Mouse (Mus musculus): ENCODE results near the gene Rbck1. TPM values are rescaled to one million over a fixed set of nuclear protein-coding genes. Genes with fewer than 3 reads are reported as not detected.
"Not testable (repeated sequence)": the region's sequence is repeated elsewhere in the genome, so short reads cannot be mapped to it uniquely, and the experiment has no call there.

The Rbck1 gene
- polyA plus RNA-seq, 1 experiment from 2014 or later: 101 TPM

DNA sequence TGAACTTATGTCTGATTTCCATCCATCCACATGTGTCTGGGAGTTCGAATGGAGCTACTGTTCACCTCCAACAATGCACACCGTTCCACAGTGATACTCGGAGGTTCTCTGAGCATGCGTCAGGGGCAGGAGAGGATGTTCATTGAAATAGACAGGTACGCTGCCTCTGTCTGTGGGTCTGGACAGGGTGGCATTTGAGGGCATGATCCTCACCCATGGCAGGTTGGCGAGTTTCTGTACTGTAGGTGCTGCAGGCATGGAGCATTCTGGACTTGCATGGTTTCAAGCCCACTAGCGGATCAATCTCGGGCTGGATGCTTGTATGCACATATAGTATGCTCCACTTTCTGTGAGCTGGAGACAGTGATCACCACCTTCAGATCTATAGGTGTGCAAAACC is 28.7 kb upstream of the Rbck1 start:
- H3K27me3 ChIP-seq: no peaks in the 10 kb centered on the region
- in situ Hi-C loops (cut with MboI; ENCODE audit: low pct_unique_long_range_greater_than_20kb): loop anchor here (10.0 kb wide), 1 partner anchor 336 kb away; no protein-coding TSS in a partner anchor
- ChIA-PET POLR2A (interaction anchor here (0.6 to 1.2 kb wide), 2 partner anchors 17 to 20 kb away, joined by 3 to 6 read pairs; partner anchors contain the start of gene Trib3), CTCF (interaction anchor here (3.1 kb wide), 1 partner anchor 17 kb away, joined by 20 read pairs; the partner anchor contains the start of gene Trib3)
- TF ChIP-seq CTCF (IDR thresholded peaks at IDR 0.05): no peak
- DNase-seq (ENCODE audit: low read depth, low spot score): no peak
- ATAC-seq: no peak

DNA sequence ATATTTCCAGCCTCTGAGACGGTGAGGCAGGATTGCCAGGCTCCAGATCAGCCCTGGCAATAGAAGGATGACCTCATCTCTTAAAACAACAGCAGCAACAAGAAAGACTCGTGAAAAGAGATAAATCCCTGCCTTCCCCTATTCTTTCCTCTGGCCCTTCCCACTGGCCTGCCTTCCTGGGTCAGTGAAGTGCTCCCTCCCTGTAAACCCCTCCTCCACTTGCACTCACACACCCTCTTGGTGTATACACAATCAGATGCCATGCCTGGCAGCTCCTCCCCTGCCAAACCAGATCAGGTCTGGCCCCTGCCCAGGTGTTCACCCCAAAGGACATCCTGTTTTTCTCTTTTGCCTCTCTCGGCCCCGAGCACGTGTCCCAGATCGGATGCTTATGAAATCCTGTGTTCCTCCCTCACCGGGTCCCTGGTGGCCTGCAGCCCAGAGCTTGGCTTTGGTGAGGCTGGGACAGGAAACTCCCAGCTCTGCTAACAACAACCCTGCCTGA is 27.9 kb upstream of the Rbck1 start:
- H3K27me3 ChIP-seq: no peaks in the 10 kb centered on the region
- ChIA-PET CTCF (interaction anchor here (0.8 kb wide), 1 partner anchor 17 kb away, joined by 3 read pairs; no protein-coding TSS in a partner anchor), POLR2A (interaction anchor here (1.4 kb wide), 1 partner anchor 10 kb away, joined by 6 read pairs; no protein-coding TSS in a partner anchor)
- ATAC-seq (no peak), DNase-seq (ENCODE audit: low read depth, low spot score) (no peak)
- no peak for TF ChIP-seq CTCF (IDR thresholded peaks at IDR 0.05)
- in situ Hi-C loops (cut with MboI; ENCODE audit: low pct_unique_long_range_greater_than_20kb): loop anchor here (10.0 kb wide), 1 partner anchor 336 kb away; no protein-coding TSS in a partner anchor

DNA sequence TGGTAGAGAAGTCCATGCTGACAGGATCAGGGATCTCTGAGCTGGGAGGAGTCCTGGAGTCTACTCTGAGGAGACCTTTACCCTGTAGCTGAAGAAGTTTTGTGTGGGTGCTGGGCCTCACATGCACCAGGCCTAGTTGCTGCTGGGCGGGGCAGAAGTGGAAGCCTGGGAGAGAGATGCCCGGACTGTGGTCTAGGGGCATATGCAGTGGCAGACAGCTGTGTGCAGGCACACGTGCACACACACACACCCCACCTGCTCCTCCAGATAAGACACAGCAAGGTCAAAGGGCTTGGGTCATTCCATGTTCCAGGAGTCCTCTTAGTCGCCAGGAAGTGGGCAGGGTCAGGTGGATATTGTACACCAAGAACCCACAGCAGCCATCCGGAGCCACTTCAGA is 27.2 kb upstream of the Rbck1 start:
- CTCF ChIA-PET: no interaction called here
- no peak for TF ChIP-seq CTCF (IDR thresholded peaks at IDR 0.05)
- DNase-seq (ENCODE audit: low read depth, low spot score) (no peak), ATAC-seq (no peak)
- H3K27me3 ChIP-seq: no peaks in the 10 kb centered on the region
- in situ Hi-C loops (cut with MboI; ENCODE audit: low pct_unique_long_range_greater_than_20kb): loop anchor here (10.0 kb wide), 1 partner anchor 335 kb away; no protein-coding TSS in a partner anchor
- POLR2A ChIA-PET: interaction anchor here (1.4 kb wide), 1 partner anchor 10 kb away, joined by 6 read pairs; no protein-coding TSS in a partner anchor

DNA sequence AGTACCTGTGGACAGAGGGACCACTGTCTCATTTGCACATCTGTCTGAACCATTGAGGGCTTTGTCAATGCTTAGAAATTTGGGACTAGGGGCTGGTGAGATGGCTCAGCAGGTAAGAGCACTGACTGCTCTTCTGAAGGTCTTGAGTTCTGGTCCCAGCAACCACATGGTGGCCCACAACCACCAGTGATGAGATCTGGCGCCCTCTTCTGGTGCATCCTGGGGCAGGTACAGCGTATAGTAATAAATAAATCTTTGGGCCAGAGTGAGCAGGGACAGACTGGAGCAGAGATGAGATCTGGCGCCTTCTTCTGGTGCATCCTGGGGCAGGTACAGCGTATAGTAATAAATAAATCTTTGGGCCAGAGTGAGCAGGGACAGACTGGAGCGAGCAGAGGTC is 26.5 kb upstream of the Rbck1 start:
- ATAC-seq; H3K27me3 ChIP-seq; POLR2A ChIA-PET; DNase-seq (ENCODE audit: low read depth, low spot score); in situ Hi-C loops (cut with MboI; ENCODE audit: low pct_unique_long_range_greater_than_20kb); CTCF ChIA-PET: not testable (repeated sequence)

DNA sequence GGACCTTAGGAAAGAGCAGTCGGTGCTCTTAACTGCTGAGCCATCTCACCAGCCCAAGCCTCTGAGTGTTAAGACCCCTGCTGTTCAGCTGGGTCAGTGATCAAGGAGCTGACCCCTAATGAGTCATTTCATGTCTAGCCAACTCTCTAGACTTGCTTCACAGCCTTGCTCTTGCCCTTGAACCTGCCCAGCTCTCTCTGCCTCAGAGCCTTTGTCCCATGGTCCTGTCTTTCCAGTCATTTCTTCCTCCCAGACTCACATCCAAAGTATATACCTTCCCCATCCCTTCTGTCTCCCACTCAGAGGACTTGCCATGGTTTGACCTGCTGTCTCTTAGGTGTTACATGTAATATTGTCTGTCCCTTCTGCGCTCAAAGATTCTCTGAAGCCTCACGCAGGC is 24.8 kb upstream of the Rbck1 start:
- in situ Hi-C loops (cut with MboI; ENCODE audit: low pct_unique_long_range_greater_than_20kb): no loop called here
- ChIA-PET CTCF (no interaction called here), POLR2A (interaction anchor here (0.6 kb wide), 1 partner anchor 14 kb away, joined by 3 read pairs; no protein-coding TSS in a partner anchor)
- no peak for TF ChIP-seq CTCF (IDR thresholded peaks at IDR 0.05)
- ATAC-seq (no peak), DNase-seq (ENCODE audit: low read depth, low spot score) (no peak)
- H3K27me3 ChIP-seq: no peaks in the 10 kb centered on the region

DNA sequence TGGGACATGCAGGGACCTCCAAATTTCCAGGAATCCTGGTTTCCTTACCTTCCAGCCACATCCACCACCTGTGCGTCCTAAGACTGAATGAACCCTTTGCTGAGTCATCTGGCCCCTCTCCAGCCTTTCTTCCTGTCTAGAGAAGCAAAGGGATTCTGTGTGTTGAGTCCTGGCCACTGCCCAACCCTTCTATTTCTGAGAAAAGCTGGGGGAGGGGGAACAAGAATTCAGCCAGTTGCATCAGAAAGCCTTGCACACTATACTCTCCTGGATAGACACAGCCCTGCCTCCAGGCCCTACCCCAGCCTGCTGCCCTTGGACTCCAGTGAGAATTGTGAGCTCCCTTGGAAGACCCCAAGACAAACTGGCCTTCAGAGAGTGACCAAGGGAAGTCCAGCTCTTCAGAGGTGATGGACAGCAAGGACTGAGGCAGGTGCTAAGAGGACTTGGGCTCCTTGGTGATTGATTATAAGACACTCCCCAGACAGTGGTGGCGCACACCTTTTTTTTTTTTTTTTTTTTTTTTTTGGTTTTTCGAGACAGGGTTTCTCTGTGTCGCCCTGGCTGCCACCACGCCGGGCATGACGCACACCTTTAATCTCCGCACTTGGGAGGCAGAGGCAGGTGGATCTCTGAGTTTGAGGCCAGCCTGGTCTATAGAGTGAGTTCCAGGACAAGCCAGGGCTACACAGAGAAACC is 17.5 kb upstream of the Rbck1 start:
- ATAC-seq (peak; percentile 86), DNase-seq (ENCODE audit: low read depth, low spot score) (peak; percentile 83)
- ChIA-PET CTCF (interaction anchor here (3.3 kb wide), 1 partner anchor 13 kb away, joined by 23 read pairs; no protein-coding TSS in a partner anchor), POLR2A (interaction anchor here (0.7 to 1.0 kb wide), 3 partner anchors 10 to 117 kb away, joined by 3 to 6 read pairs (median 6); no protein-coding TSS in a partner anchor)
- in situ Hi-C loops (cut with MboI; ENCODE audit: low pct_unique_long_range_greater_than_20kb): loop anchor here (5.0 to 25.0 kb wide), 2 partner anchors 243 to 438 kb away; partner anchors contain the start of genes Angpt4 and Srxn1
- H3K27me3 ChIP-seq: no peaks in the 10 kb centered on the region
- TF ChIP-seq CTCF (IDR thresholded peaks at IDR 0.05): no peak

DNA sequence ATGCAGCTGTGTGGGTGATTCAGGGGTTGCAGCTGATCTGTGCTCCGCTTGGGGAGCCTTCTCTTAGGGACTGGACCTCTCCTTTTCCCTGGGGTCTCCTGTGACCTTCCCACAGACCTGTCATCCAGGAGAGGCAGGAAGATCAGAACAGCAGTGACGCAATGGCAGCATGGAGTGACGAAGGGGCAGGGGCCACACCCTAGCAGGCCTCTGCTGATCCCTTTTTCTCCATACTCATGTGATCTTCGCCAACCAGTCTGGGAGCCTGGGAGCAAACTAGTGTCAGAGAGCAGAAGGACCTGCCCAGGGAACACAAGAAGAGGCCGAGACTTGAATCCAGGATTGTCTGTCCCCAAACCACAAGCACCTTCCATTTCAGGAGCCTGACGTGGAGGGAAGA is 16.8 kb upstream of the Rbck1 start:
- TF ChIP-seq CTCF (IDR thresholded peaks at IDR 0.05): no peak
- DNase-seq (ENCODE audit: low read depth, low spot score) (no peak), ATAC-seq (no peak)
- in situ Hi-C loops (cut with MboI; ENCODE audit: low pct_unique_long_range_greater_than_20kb): loop anchor here (5.0 to 25.0 kb wide), 2 partner anchors 242 to 437 kb away; partner anchors contain the start of genes Angpt4 and Srxn1
- ChIA-PET POLR2A (no interaction called here), CTCF (interaction anchor here (3.3 kb wide), 1 partner anchor 14 kb away, joined by 23 read pairs; no protein-coding TSS in a partner anchor)
- no peaks in the 10 kb centered on the region for H3K27me3 ChIP-seq

DNA sequence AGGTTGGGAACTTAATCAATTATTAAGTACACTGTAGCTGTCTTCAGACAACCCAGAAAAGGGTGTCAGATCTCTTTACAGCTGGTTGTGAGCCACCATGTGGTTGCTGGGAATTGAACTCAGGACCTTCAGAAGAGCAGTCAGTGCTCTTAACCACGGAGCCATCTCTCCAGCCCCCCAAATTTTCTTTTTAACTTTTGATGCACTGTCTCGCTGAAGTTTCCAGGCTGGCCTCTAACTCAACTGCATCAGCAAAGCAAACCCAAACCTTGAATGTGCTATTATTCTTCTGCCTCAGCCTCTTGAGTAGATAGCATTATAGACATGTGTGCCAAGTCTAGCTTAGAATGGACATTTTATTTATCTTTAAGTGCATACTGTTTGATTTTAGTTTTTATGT is 15.3 kb upstream of the Rbck1 start:
- POLR2A ChIA-PET: no interaction called here
- in situ Hi-C loops (cut with MboI; ENCODE audit: low pct_unique_long_range_greater_than_20kb): loop anchor here (5.0 to 25.0 kb wide), 2 partner anchors 240 to 435 kb away; partner anchors contain the start of genes Angpt4 and Srxn1
- CTCF ChIA-PET: interaction anchor here (0.8 to 1.5 kb wide), 2 partner anchors 16 to 19 kb away, joined by 3 to 11 read pairs; no protein-coding TSS in a partner anchor
- ATAC-seq (no peak), DNase-seq (ENCODE audit: low read depth, low spot score) (no peak)
- TF ChIP-seq CTCF (IDR thresholded peaks at IDR 0.05): no peak
- H3K27me3 ChIP-seq: no peaks in the 10 kb centered on the region

DNA sequence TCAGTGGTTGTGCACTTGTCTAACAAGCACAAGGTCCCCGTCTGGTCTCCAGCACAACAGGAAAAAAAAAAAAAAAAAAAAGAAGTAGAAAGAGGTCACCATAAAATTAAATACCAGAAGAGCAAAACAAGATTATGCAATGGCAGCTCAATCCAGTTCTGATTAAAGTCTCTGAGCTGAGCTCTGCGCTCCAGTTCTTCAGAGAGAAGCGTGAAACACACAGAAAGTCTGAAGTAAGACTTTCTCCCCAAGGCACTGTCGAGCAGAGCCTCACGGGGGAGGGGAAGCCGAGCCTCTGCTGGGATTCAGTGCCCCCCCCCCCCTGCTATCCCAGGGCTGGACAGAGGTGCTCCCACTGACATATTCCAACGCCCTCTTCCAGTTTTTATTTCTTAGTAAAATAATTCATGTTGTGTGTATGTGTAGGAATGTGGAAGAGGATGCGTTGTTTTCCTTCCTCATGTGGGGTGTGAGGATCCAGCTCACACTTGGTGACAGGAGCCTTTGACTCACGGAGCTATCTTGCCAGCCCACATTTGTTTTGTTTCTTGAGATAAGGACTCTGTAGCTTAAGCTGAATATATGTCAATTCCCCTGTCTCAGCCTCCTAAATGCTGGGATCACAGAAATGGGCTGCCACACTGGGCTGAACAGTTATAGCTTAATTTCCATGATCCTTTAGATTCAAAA is 14.5 kb upstream of the Rbck1 start:
- ATAC-seq: no peak
- in situ Hi-C loops (cut with MboI; ENCODE audit: low pct_unique_long_range_greater_than_20kb): loop anchor here (5.0 to 25.0 kb wide), 2 partner anchors 240 to 435 kb away; partner anchors contain the start of genes Angpt4 and Srxn1
- POLR2A ChIA-PET: interaction anchor here (0.7 kb wide), 1 partner anchor 1572 kb away, joined by 6 read pairs; no protein-coding TSS in a partner anchor

DNA sequence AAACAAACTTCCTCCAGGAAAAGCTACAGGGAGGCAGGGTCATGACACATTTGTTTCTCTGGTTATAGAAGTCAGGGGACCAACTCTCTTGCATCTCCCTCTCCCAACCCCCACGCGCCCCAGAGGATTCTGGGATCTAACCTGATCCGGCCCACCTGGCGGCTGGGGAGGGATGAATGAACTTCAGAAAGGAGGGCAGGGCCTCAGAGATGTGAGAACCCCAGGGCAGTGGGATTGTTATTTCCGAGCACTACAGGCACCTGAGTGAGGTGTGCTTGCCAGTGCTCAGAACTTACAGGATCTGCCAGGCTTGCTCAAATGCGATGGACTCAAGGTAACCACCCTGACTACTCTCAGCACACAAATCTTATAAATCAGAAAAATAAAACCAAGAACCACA is 12.9 kb upstream of the Rbck1 start:
- DNase-seq (ENCODE audit: low read depth, low spot score) (no peak), ATAC-seq (no peak)
- TF ChIP-seq CTCF (IDR thresholded peaks at IDR 0.05): no peak
- in situ Hi-C loops (cut with MboI; ENCODE audit: low pct_unique_long_range_greater_than_20kb): loop anchor here (5.0 to 25.0 kb wide), 2 partner anchors 238 to 433 kb away; partner anchors contain the start of genes Angpt4 and Srxn1
- CTCF ChIA-PET: interaction anchor here (1.1 to 3.9 kb wide), 5 partner anchors 11 to 39 kb away, joined by 3 to 20 read pairs (median 5); partner anchors contain the start of gene Rbck1
- POLR2A ChIA-PET: interaction anchor here (0.6 kb wide), 1 partner anchor 65 kb away, joined by 3 read pairs; no protein-coding TSS in a partner anchor
- no peaks in the 10 kb centered on the region for H3K27me3 ChIP-seq

More for the DNA sequence above, 14.5 kb upstream of the Rbck1 start:
- TF ChIP-seq CTCF (IDR thresholded peaks at IDR 0.05): no peak
- CTCF ChIA-PET: interaction anchor here (0.8 to 1.7 kb wide), 3 partner anchors 17 to 21 kb away, joined by 3 to 11 read pairs (median 5); no protein-coding TSS in a partner anchor
- DNase-seq (ENCODE audit: low read depth, low spot score): no peak
- no peaks in the 10 kb centered on the region for H3K27me3 ChIP-seq

Measured in Patski (cell line).